Mouse (Mus musculus) urinary bladder, postnatal 10 days (tissue): ENCODE measurements around the gene Tspan9.

ENCODE experiments used
- DNase-seq: peaks from one replicate; pipeline ENCODE4 v3.0.0; 2022; ENCODE audit warnings: low spot score

Gene Tspan9

DNA sequence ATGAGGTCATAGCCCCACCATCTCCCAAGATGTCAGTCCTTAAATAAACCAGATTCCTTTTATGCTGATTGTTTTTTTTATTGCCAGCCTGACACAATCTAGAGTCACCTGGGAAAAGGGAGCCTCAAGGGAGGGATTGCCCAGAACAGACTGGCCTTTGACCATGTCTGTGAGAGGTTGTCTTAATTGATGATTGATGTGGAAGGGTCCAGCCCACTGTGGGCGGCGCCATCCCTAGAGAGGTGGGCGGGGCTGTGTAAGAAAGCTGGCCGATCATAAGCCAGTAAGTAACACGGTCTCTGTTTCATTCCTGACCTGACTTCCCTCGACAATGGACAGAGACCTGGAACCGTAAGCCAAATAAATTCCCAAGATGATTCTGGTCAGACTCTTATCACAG is 124.3 kb downstream of the Tspan9 start:
- DNase-seq = no peak

DNA sequence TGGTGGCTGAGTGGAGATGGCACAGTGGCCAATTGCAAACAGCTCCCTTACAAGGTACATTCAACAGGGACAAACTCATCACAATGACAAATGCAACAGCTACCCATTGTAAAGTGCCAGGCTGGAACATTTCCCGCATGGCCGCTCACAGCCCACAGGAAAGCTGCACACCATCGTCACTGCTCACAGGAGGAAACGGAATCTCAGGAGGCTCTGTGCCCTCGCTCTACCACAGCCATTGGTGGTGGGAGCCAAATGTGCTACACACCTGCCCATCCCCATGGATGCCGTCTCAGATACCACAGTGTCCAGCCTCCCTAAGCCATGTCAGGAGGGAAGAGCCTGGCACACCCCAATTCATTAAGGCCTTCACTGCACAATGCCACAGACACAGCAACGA is 128.1 kb downstream of the Tspan9 start:
- no peak for DNase-seq

DNA sequence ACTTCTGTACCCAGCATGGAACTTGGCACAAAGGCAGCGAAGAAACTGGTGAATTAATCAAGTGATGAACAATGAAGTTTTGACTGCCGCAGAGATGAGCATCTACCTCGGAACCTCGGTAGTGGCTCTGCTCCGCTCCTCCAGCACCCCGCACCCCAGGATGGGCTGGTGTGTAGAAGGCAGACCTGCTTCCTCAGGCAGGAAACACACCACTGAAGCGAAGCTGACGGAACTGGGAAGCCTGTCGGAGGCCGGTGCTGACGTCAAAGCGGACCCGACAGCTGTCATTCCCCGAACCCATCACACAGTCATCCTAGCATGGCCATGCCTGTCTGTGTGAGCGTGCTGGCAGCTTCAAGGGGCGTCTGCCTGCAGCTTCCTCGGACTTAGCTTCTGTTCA is 131.6 kb downstream of the Tspan9 start:
- no peak for DNase-seq

- DNase-seq = no peak
Observed at GRCm38 (mm10) chr6:128011071-128011477, 132.3 kb downstream of the Tspan9 start.

DNA sequence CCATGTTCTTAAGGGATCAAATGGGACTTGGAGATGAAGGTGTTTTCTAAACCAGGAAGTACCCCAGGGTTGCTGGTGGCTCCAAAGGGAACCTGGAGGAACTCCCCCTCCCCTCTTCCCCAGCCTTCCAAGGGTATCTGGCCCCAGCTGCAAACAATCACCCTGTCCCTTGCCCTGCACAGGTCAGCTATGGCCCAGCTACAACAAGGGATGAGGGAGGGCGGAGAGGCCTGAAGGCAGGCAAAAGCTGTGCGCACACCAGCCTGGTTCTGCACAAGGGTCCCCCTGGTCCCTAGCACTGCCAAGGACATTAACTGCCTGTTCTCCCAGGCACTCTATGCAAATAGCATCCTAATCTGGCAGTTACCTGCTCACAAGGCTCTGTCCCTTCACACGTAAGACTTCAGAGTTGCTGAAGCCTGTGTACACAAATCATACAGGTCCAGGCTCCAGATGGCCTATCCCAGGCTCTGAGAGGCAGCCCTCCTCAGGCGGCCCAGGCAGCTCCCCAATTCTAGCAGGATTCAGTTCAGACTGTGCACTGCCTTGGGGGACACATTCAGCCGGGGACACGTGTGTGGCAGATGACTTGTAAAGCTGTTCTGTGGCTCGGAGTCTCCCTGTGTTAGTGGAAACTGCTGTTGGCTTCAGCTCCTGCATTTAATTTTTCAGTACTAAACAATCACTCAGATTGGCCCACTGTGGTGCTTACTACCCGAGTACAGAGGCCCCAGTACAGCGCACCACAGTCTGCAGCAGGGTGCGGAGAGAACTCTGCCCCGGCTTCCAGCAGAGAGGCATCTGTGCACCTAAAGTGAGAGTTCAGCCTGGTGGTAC is 133.0 kb downstream of the Tspan9 start:
- no peak for DNase-seq

DNA sequence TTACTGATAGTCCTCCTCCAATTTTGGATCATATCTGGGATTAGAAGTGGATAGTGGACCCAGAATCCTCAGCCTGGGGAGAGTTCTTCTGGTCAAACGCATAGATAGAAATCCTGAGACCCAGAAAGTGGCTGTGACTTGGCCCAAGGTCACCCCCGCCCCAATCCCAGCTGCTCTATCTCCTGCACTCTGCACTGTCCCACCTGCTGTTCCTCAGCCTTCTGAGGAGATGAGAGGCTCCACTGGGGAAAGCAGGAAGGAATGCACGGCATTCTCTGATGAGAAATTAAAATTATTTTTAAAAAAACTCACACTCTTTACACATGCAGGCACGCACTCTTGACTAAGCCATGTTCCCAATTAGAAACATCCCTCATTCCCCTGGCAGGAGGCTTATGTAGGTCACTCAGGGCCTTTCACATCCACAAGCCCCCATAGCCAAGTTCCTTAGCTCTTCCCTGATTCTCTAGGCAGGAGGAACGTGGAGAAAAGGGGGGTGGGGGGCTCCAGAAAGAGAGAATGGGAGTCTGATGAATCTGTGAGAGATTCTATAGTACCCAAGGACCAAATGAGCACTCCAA is 135.3 kb downstream of the Tspan9 start:
- no peak for DNase-seq

DNA sequence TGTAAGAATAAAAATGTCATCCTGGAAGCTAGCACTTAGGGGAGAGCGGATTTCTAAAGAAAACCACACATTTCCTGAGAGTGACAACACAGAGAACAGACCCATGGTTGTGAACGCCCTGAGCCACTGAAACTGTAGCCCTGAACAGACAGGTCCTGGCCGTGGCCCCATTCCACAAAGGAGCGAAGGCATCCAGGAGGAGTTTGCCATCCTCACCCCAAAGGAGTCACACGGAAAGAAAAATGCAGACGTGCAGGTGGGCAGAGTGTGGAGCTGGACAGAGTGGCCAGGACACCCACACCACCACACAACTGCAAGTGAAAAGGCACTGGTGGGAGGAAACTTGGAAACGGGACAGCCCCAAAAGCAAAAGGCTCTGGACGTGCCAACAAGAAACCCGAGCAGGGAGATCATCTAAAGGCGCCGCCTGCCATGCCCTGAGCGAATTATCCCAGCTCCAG is 136.1 kb downstream of the Tspan9 start:
- DNase-seq = no peak

DNA sequence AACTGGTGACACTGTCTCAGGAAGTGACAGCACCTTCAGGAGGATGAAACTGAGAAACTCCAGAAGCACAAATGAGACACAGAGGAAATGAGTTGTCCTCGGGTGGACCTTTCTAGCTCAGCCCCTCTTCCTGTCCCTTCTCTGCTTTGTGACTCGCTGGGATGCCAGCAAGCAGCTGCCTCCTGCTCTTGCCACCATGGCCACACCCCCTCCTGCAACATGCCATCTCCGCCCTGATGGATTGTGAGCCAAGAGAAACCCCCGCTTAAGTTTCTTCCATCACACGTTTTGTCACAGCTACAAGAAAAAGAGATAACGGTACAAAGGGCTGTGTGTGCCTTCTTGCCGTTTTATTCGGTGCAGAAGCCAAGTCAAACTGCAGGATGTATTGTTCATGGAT is 137.2 kb downstream of the Tspan9 start:
- DNase-seq = no peak

GRCm38 (mm10) chr6:128004544-128004943 is 138.8 kb downstream of the Tspan9 start:
- no peak for DNase-seq

DNA sequence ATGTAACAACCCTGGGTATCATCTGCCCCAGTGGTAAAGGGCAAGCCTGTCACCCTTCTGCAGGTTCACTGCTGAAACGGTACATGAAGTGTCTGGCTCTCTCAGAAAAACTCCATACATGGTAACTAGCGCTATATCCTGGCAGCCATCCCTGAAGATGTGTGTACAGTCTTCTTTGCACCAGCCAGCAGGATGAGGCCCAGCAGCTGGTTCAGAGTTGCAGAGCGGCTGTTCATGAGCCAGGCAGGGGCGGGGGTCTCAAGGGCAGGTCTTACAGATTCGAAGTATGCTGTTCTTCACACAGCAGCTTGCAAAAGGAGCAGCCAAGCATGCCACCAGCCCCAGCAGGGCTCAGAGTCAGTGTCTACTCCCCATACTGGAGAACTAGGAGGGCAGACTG is 139.9 kb downstream of the Tspan9 start:
- DNase-seq = no peak

DNA sequence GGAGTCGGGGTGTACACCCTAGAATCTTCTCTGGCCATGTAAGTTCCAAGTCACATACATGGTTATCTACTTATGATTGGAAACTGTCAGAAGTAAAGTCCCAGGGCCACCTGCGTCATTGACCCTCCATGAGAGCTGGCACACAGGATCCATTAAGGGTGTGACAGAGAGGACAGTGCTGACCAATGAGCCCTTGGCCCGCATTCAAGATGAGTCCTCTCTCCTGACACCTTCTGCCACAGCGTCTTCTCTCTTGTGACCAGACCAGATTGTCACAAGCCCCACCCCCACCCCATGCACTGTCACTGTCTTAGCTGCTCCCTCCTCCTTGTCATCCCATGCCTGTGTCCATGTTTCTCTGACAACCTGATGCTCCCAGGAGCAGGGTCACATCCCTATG is 140.7 kb downstream of the Tspan9 start:
- DNase-seq = no peak

DNA sequence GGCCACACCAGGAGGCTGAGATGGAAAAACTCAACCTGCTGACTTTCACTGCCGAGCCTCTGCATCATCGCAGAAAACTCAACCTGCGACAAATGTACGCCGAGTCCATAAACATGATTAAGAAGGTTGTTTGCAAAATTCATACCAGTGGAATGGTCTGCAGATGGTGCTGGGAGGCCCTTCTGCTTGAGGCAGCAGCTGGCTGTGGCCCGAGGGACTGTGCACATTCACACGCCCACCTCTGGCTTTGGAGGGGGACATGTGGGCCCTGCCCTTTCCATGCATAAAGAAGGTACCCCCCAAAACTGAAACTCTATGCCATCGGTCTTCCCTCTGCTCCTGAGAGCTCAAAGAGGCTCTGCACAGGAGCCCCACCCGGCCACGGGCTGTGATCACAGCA is 141.3 kb downstream of the Tspan9 start:
- DNase-seq = no peak

DNA sequence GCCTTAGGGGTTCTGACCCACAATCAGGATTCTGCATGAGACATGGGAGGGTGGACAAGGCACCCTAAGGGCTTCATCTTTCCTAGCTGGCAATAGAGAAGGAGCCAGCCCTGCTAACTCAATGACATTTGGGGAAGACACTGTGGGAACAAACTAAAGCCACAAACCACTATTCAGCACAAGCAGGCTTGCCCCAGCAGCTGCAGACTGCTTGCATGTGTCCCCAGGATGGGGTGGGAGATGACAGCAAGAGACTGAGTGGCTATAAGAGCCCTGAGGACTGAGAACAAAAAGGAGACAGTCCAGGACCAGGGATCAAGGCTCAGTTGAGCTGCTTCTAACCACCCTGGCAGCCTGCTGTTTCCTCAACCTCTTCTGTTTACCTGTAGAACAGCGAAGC is 141.8 kb downstream of the Tspan9 start:
- no peak for DNase-seq

DNA sequence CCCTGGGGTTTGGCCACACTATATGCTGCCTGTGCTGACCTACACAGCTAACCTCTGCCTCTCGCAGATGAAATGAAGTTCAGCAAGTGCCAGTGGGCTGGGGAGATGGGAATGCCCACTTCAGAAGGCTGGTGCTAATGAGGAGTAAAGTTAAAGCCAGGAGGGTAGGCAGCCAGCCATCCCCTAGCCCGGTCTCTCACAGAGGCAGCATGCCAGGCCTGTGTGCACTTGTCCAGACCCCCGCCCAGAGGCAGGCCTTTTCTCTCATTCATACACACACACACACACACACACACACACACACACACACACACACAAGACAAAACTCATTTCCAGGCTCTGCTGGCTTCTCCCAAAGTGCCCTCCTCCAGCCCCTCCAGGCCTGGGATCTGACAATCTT is 142.6 kb downstream of the Tspan9 start:
- DNase-seq = no peak

- no peak for DNase-seq
Observed at GRCm38 (mm10) chr6:127999118-127999517, 144.3 kb downstream of the Tspan9 start.

GRCm38 (mm10) chr6:127996928-127997327 is 146.5 kb downstream of the Tspan9 start:
- no peak for DNase-seq

GRCm38 (mm10) chr6:127992993-127993392 is 150.4 kb downstream of the Tspan9 start:
- no peak for DNase-seq

GRCm38 (mm10) chr6:127991509-127992176 is 151.8 kb downstream of the Tspan9 start:
- DNase-seq = no peak

- peak; percentile 59 for DNase-seq
Observed at GRCm38 (mm10) chr6:127989624-127990212, 153.7 kb downstream of the Tspan9 start.

GRCm38 (mm10) chr6:127988944-127989494 is 154.4 kb downstream of the Tspan9 start:
- no peak for DNase-seq

GRCm38 (mm10) chr6:127987374-127987773 is 156.0 kb downstream of the Tspan9 start:
- no peak for DNase-seq

- DNase-seq = no peak
Observed at GRCm38 (mm10) chr6:127986357-127986756, 157.0 kb downstream of the Tspan9 start.
